Mouse (Mus musculus): ENCODE results near the gene Apex1. TPM values are rescaled to one million over a fixed set of nuclear protein-coding genes. Genes with fewer than 3 reads are reported as not detected.
"Not testable (repeated sequence)": the region's sequence is repeated elsewhere in the genome, so short reads cannot be mapped to it uniquely, and the experiment has no call there.

Apex1 gene
- polyA plus RNA-seq, 1 experiment: 48.5 TPM

DNA sequence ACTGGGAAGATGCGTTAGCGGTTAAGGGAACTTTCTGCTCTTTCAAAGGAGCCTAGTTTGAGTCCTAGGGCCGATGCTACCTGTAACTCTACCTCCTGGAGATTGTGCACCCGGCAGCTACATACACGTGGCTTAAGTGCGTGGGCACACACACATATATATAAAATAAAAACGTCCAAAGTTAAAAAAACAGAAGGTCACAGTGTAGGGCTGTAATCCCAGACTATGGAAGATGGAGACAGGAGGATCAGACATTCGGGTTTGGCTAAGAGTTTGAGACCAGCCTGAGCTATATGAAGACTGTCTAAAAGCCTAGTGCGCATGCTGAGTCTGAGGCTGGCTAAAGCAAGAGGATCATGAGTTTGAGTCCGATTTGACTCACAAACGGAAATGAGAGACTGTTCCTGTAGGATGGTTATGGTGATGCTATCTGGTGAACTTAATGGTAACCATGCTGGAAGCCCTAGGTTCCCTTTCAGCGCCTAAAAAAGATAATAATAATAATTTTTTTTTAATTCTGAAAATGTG lies 6.8 kb downstream of the Apex1 start:
- Histone ChIP-seq H3K27ac (ENCODE audit: insufficient read depth, low read length) (peak overlapping the region; percentile 11; the same call in 1 of the 2 replicates), H3K27me3 (ENCODE audit: control insufficient read depth, insufficient read depth, low read length) (no peaks in the 10 kb centered on the region), H3K4me3 (replicated peaks; ENCODE audit: insufficient read depth, low read depth, low read length) (peak overlapping the region; percentile 77), H3K4me1 (ENCODE audit: control insufficient read depth, insufficient read depth, low read length) (no peaks in the 10 kb centered on the region)
- peak in 1 of 2 experiments; percentile 14 for DNase-seq
- WGBS: 7% methylated on average over 12 of the region's 12 CpGs
- TF ChIP-seq POLR2A (IDR thresholded peaks at IDR 0.05; ENCODE audit: borderline replicate concordance, insufficient read depth, low read length) (no peak), CTCF (IDR thresholded peaks at IDR 0.05; ENCODE audit: borderline replicate concordance, insufficient read depth, low read depth, low read length) (no peak)

DNA sequence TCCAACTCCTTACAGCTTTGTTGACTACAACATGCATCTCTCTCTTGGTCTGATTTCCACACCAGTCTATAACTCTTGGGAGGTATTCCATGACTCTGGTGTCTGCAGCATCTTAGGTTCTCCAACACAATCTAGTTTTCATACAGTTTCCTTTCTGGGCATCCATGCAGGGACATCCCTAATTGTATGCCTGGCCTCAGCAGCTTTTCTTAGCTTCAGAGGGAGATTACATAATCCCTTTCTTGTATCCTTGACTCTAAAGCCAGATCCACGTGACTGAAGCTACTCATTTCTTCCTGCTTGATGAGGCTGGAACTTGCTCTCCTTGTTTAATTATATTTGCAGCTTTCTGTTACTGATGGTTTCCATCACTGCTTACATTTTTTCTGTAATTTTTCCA lies 11.9 kb downstream of the Apex1 start:
- Histone ChIP-seq H3K27ac (ENCODE audit: insufficient read depth, low read length) (no peak overlapping the region), H3K4me1 (ENCODE audit: control insufficient read depth, insufficient read depth, low read length) (no peaks in the 10 kb centered on the region), H3K27me3 (ENCODE audit: control insufficient read depth, insufficient read depth, low read length) (no peaks in the 10 kb centered on the region), H3K4me3 (replicated peaks; ENCODE audit: insufficient read depth, low read depth, low read length) (no peak overlapping the region)
- 55% methylated on average over 1 of the region's 1 CpGs for WGBS
- no peak for TF ChIP-seq CTCF (IDR thresholded peaks at IDR 0.05; ENCODE audit: borderline replicate concordance, insufficient read depth, low read depth, low read length)
- no peak for DNase-seq

DNA sequence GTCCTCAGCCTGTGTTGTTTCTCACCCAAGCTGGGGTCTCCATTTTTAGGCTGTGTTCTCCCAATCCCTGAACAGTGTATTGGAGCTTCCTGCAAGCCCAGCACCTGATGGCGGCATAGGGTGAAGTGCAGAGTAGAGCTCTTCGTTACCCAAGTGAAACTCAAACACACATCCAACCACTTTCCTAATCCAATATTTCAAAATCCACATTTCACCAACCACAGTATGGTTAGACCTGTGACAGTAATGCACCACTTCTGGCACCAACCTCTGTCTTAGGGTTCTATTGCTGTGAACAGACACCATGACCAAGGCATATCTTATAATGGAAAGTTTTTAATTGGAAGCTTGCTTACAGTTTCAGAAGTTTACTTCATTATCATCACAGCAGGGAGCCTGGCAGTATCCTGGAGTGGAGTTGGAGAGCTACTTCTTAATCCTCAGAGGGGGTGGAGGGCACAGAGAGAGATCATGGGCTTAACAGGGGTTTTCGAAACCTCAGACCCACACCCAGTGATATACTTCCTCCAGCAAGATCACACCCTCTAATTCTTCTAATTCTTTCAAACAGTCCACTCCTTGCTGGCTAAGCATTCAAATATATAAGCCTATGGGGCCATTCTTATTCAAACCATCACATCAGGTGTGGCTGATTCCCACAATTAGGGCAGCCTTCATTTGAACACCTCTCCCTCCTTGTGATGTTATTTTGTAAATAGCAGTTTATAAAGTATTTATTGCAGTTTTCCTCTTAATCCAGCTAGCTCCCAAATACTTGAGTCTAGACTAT lies 13.5 kb downstream of the Apex1 start:
- TF ChIP-seq CTCF (IDR thresholded peaks at IDR 0.05; ENCODE audit: borderline replicate concordance, insufficient read depth, low read depth, low read length) (no peak), POLR2A (IDR thresholded peaks at IDR 0.05; ENCODE audit: borderline replicate concordance, insufficient read depth, low read length) (no peak)
- WGBS: 93% methylated on average over 3 of the region's 3 CpGs
- Histone ChIP-seq H3K27me3 (ENCODE audit: control insufficient read depth, insufficient read depth, low read length) (no peaks in the 10 kb centered on the region), H3K27ac (ENCODE audit: insufficient read depth, low read length) (no peak overlapping the region), H3K4me1 (ENCODE audit: control insufficient read depth, insufficient read depth, low read length) (no peaks in the 10 kb centered on the region), H3K4me3 (replicated peaks; ENCODE audit: insufficient read depth, low read depth, low read length) (no peak overlapping the region)
- no peak for DNase-seq

DNA sequence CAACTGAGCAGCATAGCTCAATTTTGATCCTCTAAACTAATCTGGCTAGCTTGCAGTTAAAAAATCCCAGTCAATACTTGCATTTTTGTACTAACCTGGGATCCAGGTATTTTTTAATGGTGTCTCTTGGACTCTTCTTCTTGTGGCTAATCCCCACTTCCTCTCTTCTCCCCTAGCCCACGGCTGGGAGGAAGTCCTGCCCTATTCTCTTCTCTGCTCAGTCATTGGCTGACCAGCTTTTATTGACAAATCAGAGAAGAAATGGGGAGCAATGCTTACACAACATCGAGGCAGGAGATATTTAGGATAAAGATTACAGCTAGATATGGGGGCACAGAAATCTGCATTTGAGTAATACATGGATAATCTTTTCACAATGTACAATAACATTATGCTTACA lies 14.2 kb downstream of the Apex1 start:
- no peak overlapping the region for H3K4me3 ChIP-seq (replicated peaks; ENCODE audit: insufficient read depth, low read depth, low read length)
- H3K4me1 ChIP-seq (ENCODE audit: control insufficient read depth, insufficient read depth, low read length): no peaks in the 10 kb centered on the region
- no peaks in the 10 kb centered on the region for H3K27me3 ChIP-seq (ENCODE audit: control insufficient read depth, insufficient read depth, low read length)
- WGBS: 40% methylated on average over 2 of the region's 2 CpGs
- TF ChIP-seq CTCF (IDR thresholded peaks at IDR 0.05; ENCODE audit: borderline replicate concordance, insufficient read depth, low read depth, low read length) (no peak), POLR2A (IDR thresholded peaks at IDR 0.05; ENCODE audit: borderline replicate concordance, insufficient read depth, low read length) (no peak)
- DNase-seq: no peak
- H3K27ac ChIP-seq (ENCODE audit: insufficient read depth, low read length): no peak overlapping the region

DNA sequence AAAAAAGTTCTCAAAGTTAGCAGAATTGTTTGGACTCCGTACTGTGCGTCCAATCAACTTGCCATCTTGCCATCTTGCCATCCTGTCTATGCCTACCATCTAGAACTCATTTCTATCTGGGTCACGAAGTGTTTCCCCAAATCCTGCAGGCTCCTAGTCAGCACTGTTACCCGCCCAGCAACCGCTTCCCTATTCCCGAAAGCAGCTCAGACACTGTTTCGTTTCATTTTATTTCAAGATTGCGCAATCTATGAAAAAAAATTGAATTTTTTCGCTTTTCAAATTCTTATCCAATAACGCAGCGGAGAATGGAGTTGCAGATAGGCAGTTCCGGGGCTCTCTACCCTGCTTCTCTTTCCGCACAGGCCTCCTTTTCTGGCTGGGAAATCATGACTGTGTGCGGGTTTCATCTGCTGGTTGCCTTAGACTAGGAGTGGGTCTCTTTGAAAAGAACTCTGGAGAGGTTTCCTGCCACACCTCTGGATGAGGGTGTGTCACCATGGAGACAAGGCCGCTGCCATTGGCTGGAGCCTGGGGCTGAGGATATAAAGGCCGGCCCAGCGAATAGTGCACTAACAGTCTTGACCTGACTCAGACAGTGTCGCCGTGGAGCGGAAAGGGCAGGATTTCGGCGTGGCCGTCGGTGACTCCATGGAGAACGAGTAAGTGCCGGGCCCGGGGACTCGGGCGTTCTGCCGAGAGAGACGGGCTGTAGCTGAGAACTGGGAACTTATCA lies 19.3 kb downstream of the Apex1 start, which contains the start of gene Gm49342:
TSS of gene Gm49342 (plus strand) at position 586 of the 736 bp plus-strand sequence.
- 0 out of 2 replicates have a peak, but pooled peaks have one; percentile 19 for TF ChIP-seq CTCF (IDR thresholded peaks at IDR 0.05; ENCODE audit: borderline replicate concordance, insufficient read depth, low read depth, low read length)
- TF ChIP-seq POLR2A (IDR thresholded peaks at IDR 0.05; ENCODE audit: borderline replicate concordance, insufficient read depth, low read length): peak; percentile 98
- peak; percentile 92 to 96 for DNase-seq
- Histone ChIP-seq H3K4me1 (ENCODE audit: control insufficient read depth, insufficient read depth, low read length) (no peaks in the 10 kb centered on the region), H3K4me3 (replicated peaks; ENCODE audit: insufficient read depth, low read depth, low read length) (peak within 1 kb of the TSS; percentile 45), H3K27me3 (ENCODE audit: control insufficient read depth, insufficient read depth, low read length) (no peaks in the 10 kb centered on the region), H3K27ac (ENCODE audit: insufficient read depth, low read length) (peak within 1 kb of the TSS; percentile 51; the same call in 1 of the 2 replicates)
- 13% methylated on average over 31 of the region's 31 CpGs for WGBS

- not testable (repeated sequence) for H3K27me3 ChIP-seq (ENCODE audit: control insufficient read depth, insufficient read depth, low read length); H3K4me1 ChIP-seq (ENCODE audit: control insufficient read depth, insufficient read depth, low read length); DNase-seq
- Histone ChIP-seq H3K27ac (ENCODE audit: insufficient read depth, low read length) (peak overlapping the region; percentile 51; the same call in 1 of the 2 replicates), H3K4me3 (replicated peaks; ENCODE audit: insufficient read depth, low read depth, low read length) (peak overlapping the region; percentile 45)
- WGBS: under 1% methylated on average over 15 of the region's 15 CpGs
These were observed 19.9 kb downstream of the Apex1 start for GRCm38 (mm10) chr14:50944668-50945033.

- 1% methylated on average over 6 of the region's 6 CpGs for WGBS
- peak overlapping the region; percentile 51; the same call in 1 of the 2 replicates for H3K27ac ChIP-seq (ENCODE audit: insufficient read depth, low read length)
- H3K27me3 ChIP-seq (ENCODE audit: control insufficient read depth, insufficient read depth, low read length): not testable (repeated sequence)
These were observed 20.3 kb downstream of the Apex1 start for GRCm38 (mm10) chr14:50945081-50945480.

DNA sequence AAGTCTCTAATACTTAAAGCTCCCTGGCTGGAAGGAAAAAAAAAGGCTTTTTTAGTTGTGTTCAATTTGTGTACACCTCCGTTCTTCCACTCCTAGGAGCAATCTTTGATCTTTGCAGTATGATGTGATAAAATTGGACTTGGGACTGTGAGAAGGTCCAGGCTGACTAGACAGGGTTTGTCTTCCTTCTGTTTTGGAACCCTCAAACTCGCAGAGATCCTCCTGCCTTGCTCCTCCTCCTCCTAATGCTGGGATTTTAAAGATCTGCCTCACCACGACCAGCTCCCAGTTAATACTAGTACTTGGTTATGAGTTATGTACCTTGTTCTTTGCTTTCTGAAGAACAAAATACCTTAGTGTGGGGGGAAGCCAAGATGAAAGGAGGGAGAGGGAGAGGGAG lies 20.8 kb downstream of the Apex1 start:
- WGBS: 22% methylated on average over 3 of the region's 3 CpGs
- H3K27me3 ChIP-seq (ENCODE audit: control insufficient read depth, insufficient read depth, low read length); DNase-seq; H3K4me3 ChIP-seq (replicated peaks; ENCODE audit: insufficient read depth, low read depth, low read length); H3K27ac ChIP-seq (ENCODE audit: insufficient read depth, low read length); H3K4me1 ChIP-seq (ENCODE audit: control insufficient read depth, insufficient read depth, low read length): not testable (repeated sequence)

More at GRCm38 (mm10) chr14:50945081-50945480, 20.3 kb downstream of the Apex1 start:
- peak in 1 of 2 experiments; percentile 6 for DNase-seq
- H3K4me3 ChIP-seq (replicated peaks; ENCODE audit: insufficient read depth, low read depth, low read length): peak overlapping the region; percentile 30
- not testable (repeated sequence) for H3K4me1 ChIP-seq (ENCODE audit: control insufficient read depth, insufficient read depth, low read length)

Measured in cerebellum, adult 2 months (tissue).